Mouse (Mus musculus) CH12.LX (cell line): ENCODE measurements around the gene Hdhd3.

ENCODE experiments used
- CTCF ChIP-seq, 2 experiments: IDR thresholded peaks in 1 of 2; conservative IDR thresholded peaks in 1 of 2; 2 replicates each; pipeline ENCODE4 v1.5.1; 2011 to 2012; ENCODE audit warnings: low read depth in 2 of 2, low read length in 2 of 2, improper control_type of control experiment in 1 of 2, inconsistent platforms in 1 of 2, mild to moderate bottlenecking in 1 of 2, moderate library complexity in 1 of 2
- ELF1 ChIP-seq: IDR thresholded peaks from 2 replicates; pipeline ENCODE4 v1.6.1; 2014; ENCODE audit warnings: low read depth, mild to moderate bottlenecking, inconsistent platforms, low read length, improper control_type of control experiment
- EP300 ChIP-seq: IDR thresholded peaks from 2 replicates; pipeline ENCODE4 v1.6.1; 2011; ENCODE audit warnings: low read length, improper control_type of control experiment
- KAT2A ChIP-seq: IDR thresholded peaks from 2 replicates; pipeline ENCODE4 v1.6.1; 2012; ENCODE audit warnings: low read length, improper control_type of control experiment, inconsistent platforms; ENCODE audit not compliant: insufficient replicate concordance
- MAFK ChIP-seq: IDR thresholded peaks from 2 replicates; pipeline ENCODE4 v1.6.1; 2011; ENCODE audit warnings: low read length, improper control_type of control experiment; ENCODE audit not compliant: insufficient replicate concordance
- MAZ ChIP-seq: IDR thresholded peaks from 2 replicates; pipeline ENCODE4 v1.6.1; 2012; ENCODE audit warnings: low read depth, mild to moderate bottlenecking, inconsistent platforms, low read length, improper control_type of control experiment, moderate library complexity
- MEF2A ChIP-seq: IDR thresholded peaks from 2 replicates; pipeline ENCODE4 v1.6.1; 2014; ENCODE audit warnings: low read depth, mild to moderate bottlenecking, inconsistent platforms, low read length, improper control_type of control experiment, borderline replicate concordance
- PAX5 ChIP-seq: IDR thresholded peaks from 2 replicates; pipeline ENCODE4 v1.6.1; 2012; ENCODE audit warnings: low read length, inconsistent platforms, mixed read lengths
- POLR2A ChIP-seq: IDR thresholded peaks from 2 replicates; pipeline ENCODE4 v1.6.1; 2011; ENCODE audit warnings: low read depth, mild to moderate bottlenecking, improper control_type of control experiment, low read length
- POLR2AphosphoS2 ChIP-seq: IDR thresholded peaks from 2 replicates; pipeline ENCODE4 v1.6.1; 2011; ENCODE audit warnings: low read depth, low read length, improper control_type of control experiment
- TBP ChIP-seq: conservative IDR thresholded peaks from 2 replicates; pipeline ENCODE4 v1.6.1; 2011; ENCODE audit warnings: low read depth, low read length, improper control_type of control experiment
- TCF12 ChIP-seq: IDR thresholded peaks from 2 replicates; pipeline ENCODE4 v1.6.1; 2014; ENCODE audit warnings: low read depth, mild to moderate bottlenecking, inconsistent platforms, low read length, improper control_type of control experiment
- UBTF ChIP-seq: IDR thresholded peaks from 2 replicates; pipeline ENCODE4 v1.6.1; 2012; ENCODE audit warnings: low read depth, mild to moderate bottlenecking, inconsistent platforms, low read length, improper control_type of control experiment, moderate library complexity
- ZNF384 ChIP-seq: IDR thresholded peaks from 2 replicates; pipeline ENCODE4 v1.6.1; 2012; ENCODE audit warnings: low read depth, low read length, improper control_type of control experiment, inconsistent platforms

DNA sequence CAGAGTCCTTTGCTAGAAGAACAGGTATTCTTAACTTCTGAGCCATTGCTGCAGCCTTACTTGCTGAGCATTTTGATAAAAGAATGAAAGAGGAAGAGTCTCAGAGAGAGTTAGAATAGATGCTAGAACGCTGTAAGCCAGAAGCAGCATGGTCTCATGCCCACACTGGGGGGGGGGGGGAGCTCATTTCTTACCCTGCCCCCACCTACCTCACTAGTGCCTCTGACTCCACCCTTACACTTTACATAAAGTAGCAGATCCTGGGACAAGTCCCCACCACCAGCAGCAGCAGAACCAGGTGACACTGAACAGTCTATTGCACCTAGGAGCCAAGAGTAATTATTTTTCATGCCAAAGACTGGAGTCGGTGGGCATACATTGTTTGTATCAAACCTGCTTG lies 28.1 kb downstream of the Hdhd3 start:
- TF ChIP-seq POLR2A: no peak
- TF ChIP-seq TBP: no peak
- no peak for TF ChIP-seq ELF1
- no peak for TF ChIP-seq EP300
- no peak for TF ChIP-seq CTCF (conservative IDR thresholded peaks at IDR 0.05 in 1 of 2, IDR thresholded peaks at IDR 0.05 in 1 of 2; ENCODE audit: low read depth in 2 of 2, low read length in 2 of 2)
- no peak for TF ChIP-seq ZNF384
- no peak for TF ChIP-seq TCF12
- no peak for TF ChIP-seq MAFK
- TF ChIP-seq PAX5: no peak
- TF ChIP-seq MEF2A: no peak
- TF ChIP-seq KAT2A: no peak
- TF ChIP-seq MAZ: no peak
- TF ChIP-seq UBTF: no peak
- no peak for TF ChIP-seq POLR2AphosphoS2
